Mouse (Mus musculus): ENCODE results near the gene Prmt1.
A peak's percentile ranks its signal among the peaks of the same experiment; 100 is the strongest.

Gene Prmt1

GRCm38 (mm10) chr7:44986192-44986878, at the start of gene Prmt1:
Gene Prmt1 (minus strand): TSS chr7:44986568.
- DNase-seq (ENCODE audit: low read depth, low spot score) = peak; percentile 100

- DNase-seq (ENCODE audit: low read depth, low spot score) = no peak
Measured at GRCm38 (mm10) chr7:45035631-45036030, 49.3 kb upstream of the Prmt1 start.

- no peak for DNase-seq (ENCODE audit: low read depth, low spot score)
Measured at GRCm38 (mm10) chr7:45033722-45034359, 47.5 kb upstream of the Prmt1 start.

- DNase-seq (ENCODE audit: low read depth, low spot score) = no peak
Measured at GRCm38 (mm10) chr7:45030857-45031256, 44.5 kb upstream of the Prmt1 start.

GRCm38 (mm10) chr7:45029995-45030394, 43.6 kb upstream of the Prmt1 start:
- no peak for DNase-seq (ENCODE audit: low read depth, low spot score)

GRCm38 (mm10) chr7:45028351-45028750, 42.0 kb upstream of the Prmt1 start:
- DNase-seq (ENCODE audit: low read depth, low spot score) = no peak

- DNase-seq (ENCODE audit: low read depth, low spot score) = no peak
Measured at GRCm38 (mm10) chr7:45027761-45028160, 41.4 kb upstream of the Prmt1 start.

GRCm38 (mm10) chr7:45026256-45026655, 39.9 kb upstream of the Prmt1 start:
- no peak for DNase-seq (ENCODE audit: low read depth, low spot score)

GRCm38 (mm10) chr7:45025601-45026220, 39.3 kb upstream of the Prmt1 start:
- no peak for DNase-seq (ENCODE audit: low read depth, low spot score)

- no peak for DNase-seq (ENCODE audit: low read depth, low spot score)
Measured at GRCm38 (mm10) chr7:45024281-45025248, 38.2 kb upstream of the Prmt1 start.

- DNase-seq (ENCODE audit: low read depth, low spot score) = peak; percentile 28
Measured at GRCm38 (mm10) chr7:45023711-45024110, 37.3 kb upstream of the Prmt1 start.

- no peak for DNase-seq (ENCODE audit: low read depth, low spot score)
Measured at GRCm38 (mm10) chr7:45020225-45020624, 33.9 kb upstream of the Prmt1 start.

GRCm38 (mm10) chr7:45019031-45019571, 32.7 kb upstream of the Prmt1 start:
- DNase-seq (ENCODE audit: low read depth, low spot score) = no peak

GRCm38 (mm10) chr7:45017242-45018061, 31.1 kb upstream of the Prmt1 start, which contains the start of gene Rras:
Gene Rras (plus strand): TSS chr7:45017961.
- DNase-seq (ENCODE audit: low read depth, low spot score) = peak; percentile 98

- no peak for DNase-seq (ENCODE audit: low read depth, low spot score)
Measured at GRCm38 (mm10) chr7:45016761-45017160, 30.4 kb upstream of the Prmt1 start.

GRCm38 (mm10) chr7:45015957-45016612, 29.7 kb upstream of the Prmt1 start, which contains the start of gene Scaf1:
Gene Scaf1 (minus strand): TSS chr7:45016363.
- DNase-seq (ENCODE audit: low read depth, low spot score) = peak; percentile 100

GRCm38 (mm10) chr7:45015344-45015956, 29.1 kb upstream of the Prmt1 start:
- DNase-seq (ENCODE audit: low read depth, low spot score) = no peak

GRCm38 (mm10) chr7:45014096-45014451, 27.7 kb upstream of the Prmt1 start:
- no peak for DNase-seq (ENCODE audit: low read depth, low spot score)

GRCm38 (mm10) chr7:45013366-45014095, 27.2 kb upstream of the Prmt1 start:
- no peak for DNase-seq (ENCODE audit: low read depth, low spot score)

All from CD4-positive helper T cell, adult 2 months (primary cell).